Mouse (Mus musculus) E14TG2a.4 (cell line): Measurements from ENCODE around the gene Noxa1.

Source experiments
- CTCF ChIP-seq: conservative IDR thresholded peaks from 2 replicates; pipeline ENCODE4 v1.5.1; 2014; ENCODE audit warnings: low read length
- NANOG ChIP-seq: IDR thresholded peaks from 2 replicates; pipeline ENCODE4 v1.6.1; 2014; ENCODE audit warnings: borderline replicate concordance, low read length, mixed read lengths
- POU5F1 ChIP-seq: IDR thresholded peaks from 2 replicates; pipeline ENCODE4 v1.6.1; 2014; ENCODE audit warnings: low read length, borderline replicate concordance

DNA sequence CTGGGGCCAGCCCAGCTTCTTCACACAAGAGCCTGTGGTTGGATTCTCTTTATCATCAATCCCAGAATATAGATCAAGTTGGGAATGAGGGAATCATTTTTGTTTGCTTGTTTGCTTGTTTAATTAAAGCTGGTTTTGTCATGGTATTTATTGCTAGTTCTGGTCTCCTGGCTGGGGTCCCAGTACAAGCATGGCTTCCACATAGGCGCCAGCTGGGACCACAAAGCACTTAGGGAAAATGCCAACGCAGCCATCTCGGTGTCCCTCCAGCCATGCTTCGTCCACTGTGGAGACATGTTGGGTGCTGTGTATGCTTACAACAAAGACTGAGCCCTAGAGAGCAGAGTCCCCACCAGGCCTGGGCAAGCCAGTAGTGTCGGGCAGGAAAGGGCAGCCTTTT, 9.4 kb downstream of the Noxa1 start:
- TF ChIP-seq CTCF = no peak
- TF ChIP-seq NANOG = no peak
- no peak for TF ChIP-seq POU5F1
